Mouse (Mus musculus): ENCODE data around the gene Oaz2. TPM values are rescaled to one million over a fixed set of nuclear protein-coding genes. Genes with fewer than 3 reads are reported as not detected.
"Not testable (repeated sequence)": the region's sequence is repeated elsewhere in the genome, so short reads cannot be mapped to it uniquely, and the experiment has no call there.

Oaz2 gene
- 10 to 100 TPM; 26.3 to 30.5 (median 26.9) TPM for polyA plus RNA-seq (2017; shearing (Covaris generic))

GRCm38 (mm10) chr9:65667701-65668100 lies at the start of gene Oaz2:
Gene Oaz2 (plus strand): TSS chr9:65668001.
- ATAC-seq, result no peak

DNA sequence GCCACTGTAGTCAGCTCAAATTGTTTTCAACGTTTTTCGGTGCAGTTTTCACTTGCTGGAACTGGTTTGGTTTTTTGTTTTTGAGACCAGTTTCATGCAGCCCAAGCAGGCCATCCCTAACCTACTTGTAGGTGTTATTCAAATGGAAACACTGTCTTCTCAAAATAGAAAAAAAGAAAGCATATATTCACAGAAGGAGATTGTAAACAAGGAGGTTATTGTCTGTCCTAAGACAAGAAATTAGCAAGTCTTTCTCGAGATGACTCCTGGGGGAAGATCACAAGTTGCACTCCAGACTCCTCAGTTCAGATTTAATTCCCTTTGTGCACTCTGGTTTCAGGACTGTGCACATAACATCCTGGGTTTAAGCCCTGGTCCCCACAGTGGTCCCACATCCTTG lies 48.5 kb upstream of the Oaz2 start:
- no peak for ATAC-seq

DNA sequence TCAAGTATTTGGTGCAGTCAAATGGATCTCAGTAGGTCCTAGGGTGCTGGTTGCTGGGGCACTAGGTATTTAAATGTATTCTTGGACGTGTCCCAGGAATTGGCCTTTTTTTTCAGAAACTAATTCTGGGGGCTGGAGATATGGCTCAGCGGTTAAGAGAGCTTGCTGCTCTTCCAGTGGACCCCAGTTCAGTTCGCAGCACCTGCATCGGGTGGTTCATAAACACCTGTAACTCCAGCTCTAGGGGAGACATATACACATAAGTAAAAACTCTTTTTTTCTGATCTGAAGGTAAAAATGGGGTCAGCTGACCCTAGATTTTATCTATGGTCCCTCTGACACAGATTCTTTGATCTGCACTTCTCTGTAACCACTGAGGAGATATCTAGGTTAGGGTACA lies 46.6 kb upstream of the Oaz2 start:
- ATAC-seq, result no peak

DNA sequence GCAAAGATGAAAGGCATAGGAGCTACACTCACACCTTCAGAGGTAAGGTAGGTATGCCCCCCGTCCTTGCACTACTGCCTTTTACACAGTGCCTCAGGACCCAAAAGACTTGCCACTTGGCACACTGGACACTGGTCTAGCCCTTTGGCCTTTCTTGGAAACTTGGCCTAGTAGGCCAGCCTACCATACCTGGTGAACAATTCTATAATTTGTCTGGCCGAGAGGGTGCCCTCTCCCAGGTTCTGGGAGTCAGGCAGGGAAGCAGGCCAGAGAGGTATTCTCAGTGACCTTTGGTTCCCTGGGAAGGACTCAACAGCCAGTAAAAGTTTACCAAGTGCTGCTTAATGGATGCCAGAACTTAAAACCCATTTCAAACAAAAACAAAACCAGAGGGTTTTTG lies 46.1 kb upstream of the Oaz2 start:
- ATAC-seq, result no peak

GRCm38 (mm10) chr9:65622826-65623225 lies 45.0 kb upstream of the Oaz2 start:
- ATAC-seq, result no peak

DNA sequence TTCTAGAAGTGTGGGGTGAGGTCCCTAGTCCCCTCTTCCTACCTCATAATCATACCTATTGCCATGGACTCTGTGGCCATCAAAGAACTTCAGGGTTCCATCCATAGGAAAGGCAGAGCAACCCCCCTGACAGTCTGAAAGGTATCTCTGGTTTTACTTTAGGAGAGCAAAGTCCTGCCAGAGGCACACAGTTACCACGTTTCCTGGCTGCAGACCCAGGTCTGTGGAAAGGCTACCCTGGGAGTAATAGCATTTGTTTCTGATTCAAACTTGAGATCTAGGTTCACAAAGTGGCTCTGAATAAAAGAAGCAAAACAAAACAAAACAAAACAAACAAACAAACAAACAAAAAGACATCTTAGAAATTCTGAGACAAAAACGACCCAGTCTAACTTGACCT lies 43.5 kb upstream of the Oaz2 start:
- no peak for ATAC-seq

DNA sequence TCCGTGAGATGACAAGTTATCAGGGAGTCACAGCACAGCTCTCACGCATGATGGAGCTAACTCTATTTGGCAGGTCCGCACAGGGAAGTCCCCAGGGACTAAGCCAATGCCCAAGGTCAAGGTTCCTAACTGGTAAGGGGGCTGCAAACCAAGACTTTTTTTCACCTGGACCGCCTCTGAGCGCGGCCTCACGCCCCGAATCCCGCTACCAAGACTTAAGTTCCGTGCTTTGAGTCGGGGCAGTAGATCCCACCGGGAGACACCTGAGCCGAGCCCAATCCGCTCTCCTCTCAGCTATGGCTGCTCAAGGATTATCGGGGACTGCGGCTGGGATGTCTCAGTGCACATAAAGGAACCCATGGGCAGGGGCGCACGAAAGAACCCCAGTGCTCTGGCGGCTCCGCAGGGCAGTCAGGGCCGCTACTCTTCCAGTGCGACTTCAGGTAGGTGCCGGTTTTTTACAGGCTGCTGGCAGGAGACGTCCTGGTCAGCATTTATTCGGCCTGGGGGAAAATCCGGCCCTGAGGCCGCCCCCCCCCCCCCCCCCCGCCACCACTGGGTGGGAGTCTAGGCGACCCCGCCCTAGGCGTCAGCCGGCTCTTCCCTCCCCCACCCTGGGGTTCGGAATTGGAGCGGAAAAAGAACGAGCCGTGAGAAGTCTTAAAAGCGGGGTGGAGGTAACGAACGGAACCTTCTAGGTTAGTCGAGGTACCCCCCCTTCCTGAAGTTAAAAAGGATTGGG lies 38.6 kb upstream of the Oaz2 start, which contains the start of gene Rbpms2:
Gene Rbpms2 (plus strand): TSS at position 624 of the 742 bp plus-strand sequence.
- peak; percentile 32 for ATAC-seq

DNA sequence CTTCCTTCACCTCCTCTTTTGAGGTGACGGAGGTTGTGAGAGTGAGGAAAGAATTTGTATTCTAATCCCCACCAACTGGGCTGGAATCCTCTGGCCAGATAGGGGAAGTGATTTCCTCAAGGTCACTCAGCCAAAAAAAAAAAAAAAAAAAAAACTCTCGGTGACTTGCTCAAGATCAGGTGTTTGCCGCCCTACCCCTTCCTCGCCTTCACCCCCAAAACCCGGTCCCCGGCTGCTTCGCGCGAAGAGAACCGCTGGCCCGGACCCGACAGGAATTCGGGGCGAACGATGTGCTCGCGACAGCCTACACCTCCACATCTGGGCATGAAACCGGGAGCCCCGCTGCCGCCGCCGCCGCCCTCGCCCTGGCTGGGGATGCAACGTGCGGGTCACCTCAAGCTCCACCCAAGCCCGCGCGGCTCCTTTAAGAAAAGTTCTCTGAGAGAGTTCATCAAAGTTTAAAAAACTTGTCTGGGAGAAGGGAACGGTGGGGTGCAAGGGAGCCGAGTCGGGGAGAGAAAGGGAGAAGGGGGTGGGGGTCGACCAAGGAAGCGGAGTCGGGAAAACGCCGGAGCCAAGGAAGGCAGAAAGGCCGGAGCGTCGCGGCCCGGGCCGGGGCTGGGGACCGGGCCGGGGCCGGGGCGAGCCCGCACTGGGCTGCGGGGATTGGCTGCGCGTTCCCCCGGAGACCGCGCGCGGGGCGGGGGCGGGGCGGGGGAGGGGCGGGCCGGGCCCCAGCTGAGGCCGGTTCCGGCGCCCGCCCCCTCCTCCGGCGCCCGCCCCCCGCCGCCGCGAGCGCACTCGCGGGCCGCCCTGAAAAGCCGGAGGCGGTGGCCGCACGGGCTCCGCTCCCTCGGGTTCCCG lies 37.8 kb upstream of the Oaz2 start:
- ATAC-seq, result peak; percentile 25

DNA sequence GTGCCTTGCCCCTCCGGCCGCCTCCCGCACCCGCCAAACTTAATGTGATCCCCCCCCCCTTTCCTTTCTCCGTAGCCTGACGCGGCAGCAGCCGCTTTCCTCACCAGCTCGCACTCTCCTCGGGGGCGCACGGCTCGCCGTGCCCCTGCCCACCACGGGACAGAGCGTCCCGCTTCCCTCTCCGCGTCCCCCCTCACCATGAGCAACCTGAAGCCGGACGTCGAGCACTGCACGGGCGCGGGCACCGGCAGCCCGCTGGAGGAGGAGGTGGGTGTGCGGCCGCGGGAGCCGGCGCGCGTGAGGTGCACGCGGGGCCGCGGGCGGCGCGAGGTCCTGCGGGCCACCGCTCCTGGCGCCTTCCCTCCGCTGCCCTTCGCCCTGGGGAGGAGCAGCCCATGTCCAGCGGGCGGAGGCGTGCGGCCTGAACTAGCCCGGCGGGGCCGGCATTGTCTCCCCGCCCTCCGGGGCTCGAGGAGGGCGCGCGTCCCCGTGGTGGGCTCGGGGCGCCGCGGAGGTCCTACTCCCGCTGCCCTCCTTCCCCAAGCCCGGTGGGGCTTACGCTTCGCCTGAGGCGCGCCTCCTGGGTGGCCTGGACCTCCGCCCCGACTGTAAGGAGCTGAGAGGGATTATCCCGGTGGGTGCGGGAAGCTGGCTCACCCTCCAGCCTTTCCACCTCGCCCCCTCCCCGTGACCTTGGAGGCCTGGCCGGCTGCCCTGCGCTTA lies 37.0 kb upstream of the Oaz2 start:
- ATAC-seq, result peak; percentile 25

GRCm38 (mm10) chr9:65631354-65632021 lies 36.3 kb upstream of the Oaz2 start:
- ATAC-seq, result no peak

GRCm38 (mm10) chr9:65635766-65636165 lies 32.0 kb upstream of the Oaz2 start:
- no peak for ATAC-seq

GRCm38 (mm10) chr9:65636926-65637325 lies 30.9 kb upstream of the Oaz2 start:
- ATAC-seq, result no peak

- ATAC-seq, result no peak
Measured at GRCm38 (mm10) chr9:65639065-65639464, 28.7 kb upstream of the Oaz2 start.

- no peak for ATAC-seq
Measured at GRCm38 (mm10) chr9:65640838-65641410, 26.9 kb upstream of the Oaz2 start.

- ATAC-seq, result no peak
Measured at GRCm38 (mm10) chr9:65641446-65642052, 26.3 kb upstream of the Oaz2 start.

DNA sequence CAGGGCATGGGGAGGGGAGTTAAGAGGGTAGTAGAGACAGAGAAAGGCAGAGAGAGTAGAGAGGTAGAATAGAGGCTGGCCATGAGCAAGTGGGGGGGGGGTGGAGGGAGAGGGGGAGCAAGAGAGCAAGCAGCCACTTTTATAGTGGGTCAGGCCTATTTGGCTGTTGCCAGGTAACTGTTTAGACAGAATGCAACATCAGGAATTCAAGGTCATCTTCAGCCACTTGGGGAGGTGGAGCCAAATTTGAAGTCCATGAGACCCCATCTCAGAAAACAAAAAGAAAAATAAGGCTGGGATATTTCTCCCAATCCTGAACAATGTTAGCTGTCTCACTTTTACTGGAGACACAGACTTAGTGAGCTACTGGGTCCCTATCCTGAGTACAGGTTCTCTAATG lies 25.3 kb upstream of the Oaz2 start:
- ATAC-seq, result no peak

GRCm38 (mm10) chr9:65644960-65645359 lies 22.8 kb upstream of the Oaz2 start:
- ATAC-seq, result no peak

- no peak for ATAC-seq
Measured at GRCm38 (mm10) chr9:65645984-65646383, 21.8 kb upstream of the Oaz2 start.

DNA sequence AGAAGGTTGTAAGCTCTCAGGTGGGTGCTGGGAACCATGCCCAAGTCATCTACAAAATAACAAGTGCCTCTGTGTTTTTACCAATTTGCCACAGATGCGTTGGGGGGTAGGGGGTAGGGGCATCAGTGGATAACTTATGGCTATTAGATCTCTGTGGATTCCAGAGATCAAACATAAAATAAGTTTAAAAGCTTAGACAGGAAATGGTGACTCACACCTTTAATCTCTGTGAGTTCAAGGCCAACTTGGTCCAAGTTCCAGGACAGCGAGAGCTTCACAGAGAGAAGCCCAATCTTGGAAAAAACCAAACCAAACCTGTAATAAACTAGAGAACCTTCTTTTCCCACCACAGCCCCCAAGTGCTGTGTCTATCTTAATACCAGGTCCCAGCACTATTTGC lies 21.0 kb upstream of the Oaz2 start:
- no peak for ATAC-seq

GRCm38 (mm10) chr9:65648730-65649129 lies 19.1 kb upstream of the Oaz2 start:
- no peak for ATAC-seq

DNA sequence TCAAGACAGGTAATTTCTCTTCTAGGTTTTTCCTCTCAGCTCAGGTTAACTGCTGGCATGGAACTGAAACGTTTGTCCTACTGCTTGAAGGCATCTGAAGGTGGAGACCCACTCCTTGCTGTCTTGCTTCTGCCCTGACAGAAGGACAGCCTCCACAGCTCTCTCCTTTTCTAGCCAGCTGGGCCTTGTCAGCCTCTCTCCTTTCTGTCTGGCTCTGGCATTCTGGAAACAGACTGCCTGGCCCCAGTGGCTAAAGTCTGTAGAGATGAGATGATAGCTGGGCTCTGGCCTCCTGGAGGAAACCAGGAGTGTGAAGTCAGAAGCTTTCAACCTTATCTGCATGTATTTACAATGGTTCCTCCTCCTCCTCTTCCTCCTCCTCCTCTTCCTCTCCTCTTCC lies 17.8 kb upstream of the Oaz2 start:
- no peak for ATAC-seq

DNA sequence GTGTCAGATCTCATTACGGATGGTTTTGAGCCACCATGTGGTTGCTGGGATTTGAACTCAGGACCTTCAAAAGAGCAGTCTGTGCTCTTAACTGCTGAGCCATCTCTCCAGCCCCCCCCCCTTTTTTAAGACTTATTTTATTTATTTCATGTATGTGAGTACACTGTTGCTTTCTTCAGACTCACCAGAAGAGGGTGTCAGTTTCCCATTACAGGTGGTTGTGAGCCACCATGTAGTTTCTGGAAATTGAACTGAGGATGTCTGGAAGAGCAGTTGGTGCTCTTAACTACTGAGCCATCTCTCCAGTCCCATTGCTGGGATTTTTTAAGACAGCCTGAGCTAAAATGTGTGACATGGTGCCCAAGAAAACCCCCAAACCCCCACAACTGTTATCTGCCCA lies 15.8 kb upstream of the Oaz2 start:
- not testable (repeated sequence) for ATAC-seq

All from inflammation-experienced regulatory T-cells, adult 6 months (primary cell).